Mouse (Mus musculus): Measurements from ENCODE around the gene Mmel1.
A peak's percentile ranks its signal among the peaks of the same experiment; 100 is the strongest.

The Mmel1 gene

DNA sequence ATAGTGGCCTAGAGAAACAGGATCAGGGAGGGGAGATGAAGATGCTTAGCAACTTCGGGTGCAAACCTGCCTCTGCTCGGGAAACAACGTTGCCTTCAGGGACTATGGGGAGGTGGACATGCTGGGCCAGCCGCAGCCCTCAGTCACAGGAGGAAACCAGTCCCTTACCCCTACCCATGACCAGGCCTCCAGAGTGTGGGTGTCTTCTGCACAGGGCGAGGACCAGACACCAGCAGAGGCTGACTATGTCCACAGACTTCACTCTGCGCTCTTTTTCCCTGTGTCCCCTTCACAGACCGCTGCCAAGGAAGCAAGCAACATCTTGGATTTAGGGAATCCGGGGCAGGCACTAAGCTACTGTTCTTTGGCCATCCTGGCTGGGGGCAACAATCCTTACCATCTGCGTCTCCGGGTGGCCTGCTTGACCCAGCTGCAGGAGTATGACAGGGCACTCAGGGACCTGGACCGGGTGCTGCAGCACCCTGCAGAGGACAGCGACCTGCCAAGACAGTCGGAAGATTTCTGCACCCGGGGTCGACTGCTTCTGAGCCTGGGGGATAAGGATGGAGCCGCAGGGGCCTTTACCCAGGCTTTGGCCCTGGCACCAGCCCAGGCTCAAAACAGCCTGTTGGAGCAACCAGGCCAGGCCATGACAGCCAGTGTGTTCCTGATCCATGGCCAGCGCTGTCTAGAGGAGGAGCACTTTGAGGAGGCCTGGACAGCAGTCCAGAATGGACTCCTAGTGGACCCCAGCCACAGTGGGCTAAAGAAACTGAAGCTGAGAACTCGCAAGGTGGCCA lies 4.2 kb upstream of the Mmel1 start:
- no peak for DNase-seq

DNA sequence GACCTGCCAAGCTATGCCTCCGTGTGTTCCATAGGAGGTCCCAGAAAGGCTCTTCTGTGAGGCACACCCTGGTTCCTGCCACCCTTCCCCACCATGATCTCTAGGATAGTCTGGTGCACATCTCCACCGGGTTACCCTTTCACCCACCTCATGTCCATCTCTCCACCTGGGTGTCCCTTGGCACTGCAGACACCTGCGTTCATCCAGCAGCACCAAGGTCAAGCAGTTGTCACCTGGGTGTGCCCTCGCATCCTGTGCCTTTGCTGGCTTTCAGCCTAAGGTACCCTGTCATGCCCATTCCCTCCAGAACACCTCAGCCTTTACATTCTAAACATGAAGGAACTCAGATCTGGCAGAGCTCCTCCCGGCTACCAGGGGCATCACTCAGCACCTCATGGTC lies 3.0 kb upstream of the Mmel1 start:
- DNase-seq = no peak

GRCm38 (mm10) chr4:154867257-154867656 lies 2.1 kb upstream of the Mmel1 start:
- no peak for DNase-seq

- no peak for DNase-seq
These were observed 1.3 kb downstream of the Mmel1 start for GRCm38 (mm10) chr4:154870721-154871120.

GRCm38 (mm10) chr4:154871757-154872251 lies 2.4 kb downstream of the Mmel1 start:
- DNase-seq = no peak

- DNase-seq = no peak
These were observed 3.8 kb downstream of the Mmel1 start for GRCm38 (mm10) chr4:154873186-154873585.

- DNase-seq = peak; percentile 80
These were observed 8.6 kb downstream of the Mmel1 start for GRCm38 (mm10) chr4:154877864-154878548.

- no peak for DNase-seq
These were observed 11.3 kb downstream of the Mmel1 start for GRCm38 (mm10) chr4:154880730-154881129.

DNA sequence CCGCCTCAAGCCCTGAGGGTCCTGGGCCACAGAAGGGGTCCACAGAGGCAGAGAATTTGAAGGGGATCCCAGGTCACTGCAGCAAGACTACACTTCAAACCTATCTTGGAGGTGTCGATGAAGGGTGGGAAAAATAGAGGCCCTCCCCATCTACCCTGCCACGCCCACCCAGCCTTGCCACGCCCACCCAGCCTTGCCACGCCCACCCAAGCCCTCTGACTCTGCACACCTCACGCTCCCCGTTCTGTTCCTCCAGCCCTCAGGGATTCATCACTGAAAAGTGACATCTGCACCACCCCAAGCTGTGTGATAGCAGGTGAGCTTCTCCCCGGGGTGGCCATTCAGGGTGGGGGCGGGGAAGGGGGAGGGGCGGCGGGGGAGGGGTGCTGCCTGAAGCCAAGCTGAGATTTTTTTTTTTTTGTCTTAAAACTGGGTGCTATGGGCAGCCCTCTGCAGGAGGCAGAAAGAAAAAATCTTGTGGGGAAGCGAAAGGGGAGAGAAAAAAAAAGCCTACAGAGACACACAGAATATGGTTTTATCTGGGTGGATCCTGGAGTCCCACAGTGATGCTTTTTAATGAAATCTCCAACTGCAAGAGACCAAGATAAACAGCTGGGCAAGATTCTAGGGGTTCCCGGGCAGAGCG lies 12.8 kb downstream of the Mmel1 start:
- no peak for DNase-seq

GRCm38 (mm10) chr4:154885416-154885815 lies 16.0 kb downstream of the Mmel1 start:
- no peak for DNase-seq

- no peak for DNase-seq
These were observed 17.6 kb downstream of the Mmel1 start for GRCm38 (mm10) chr4:154886876-154887592.

GRCm38 (mm10) chr4:154887593-154888250 lies 18.3 kb downstream of the Mmel1 start:
- DNase-seq = no peak

- DNase-seq = no peak
These were observed 21.5 kb downstream of the Mmel1 start for GRCm38 (mm10) chr4:154890887-154891286.

- no peak for DNase-seq
These were observed 26.2 kb downstream of the Mmel1 start for GRCm38 (mm10) chr4:154895549-154895948.

GRCm38 (mm10) chr4:154897676-154898465 lies 28.5 kb downstream of the Mmel1 start:
- no peak for DNase-seq

DNA sequence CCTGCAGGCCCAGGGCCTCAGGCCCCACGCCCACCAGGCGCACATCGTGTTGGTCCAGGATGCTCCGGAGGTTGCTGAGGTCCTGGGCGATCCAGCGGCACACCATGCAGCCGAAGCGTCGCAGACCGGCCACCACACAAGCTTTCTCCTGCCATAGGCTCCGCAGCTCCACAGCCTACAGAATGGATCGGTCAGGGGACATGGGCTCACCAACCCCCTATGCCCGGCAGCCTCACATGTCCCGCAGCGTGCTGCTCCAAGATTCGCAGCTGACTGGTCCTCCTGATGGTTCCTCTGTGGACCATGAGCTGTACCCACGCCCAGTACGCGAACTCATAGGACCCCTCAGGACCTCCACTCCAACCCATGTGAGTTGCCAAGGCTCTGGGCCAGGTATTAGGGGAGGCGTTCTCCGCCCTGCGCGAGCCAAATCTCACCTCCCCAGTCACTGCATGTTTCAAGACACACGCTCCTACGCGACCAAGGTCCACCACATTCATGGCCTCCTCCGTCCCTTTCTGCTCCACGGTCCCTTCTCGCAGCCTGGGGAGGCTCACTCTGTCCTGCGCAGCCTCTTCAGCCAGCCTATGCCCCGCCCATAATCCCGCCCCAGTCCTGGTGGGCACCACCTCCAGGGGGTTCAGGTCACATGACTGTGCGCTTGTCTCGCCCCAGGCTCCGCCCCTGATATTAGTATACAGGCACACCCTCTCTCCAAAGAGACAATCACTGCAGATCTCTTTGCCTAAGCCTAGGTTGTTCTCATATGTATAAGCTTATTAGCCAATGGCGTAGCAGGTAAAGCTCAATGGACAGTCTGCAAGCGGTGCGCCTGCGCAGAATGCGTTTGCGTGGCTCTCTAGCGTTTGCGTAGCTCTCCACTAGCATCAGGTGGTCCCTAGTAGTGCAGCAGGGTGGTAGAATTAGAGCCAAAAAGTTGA lies 29.4 kb downstream of the Mmel1 start, which contains the start of gene Fam213b:
TSS of gene Fam213b (minus strand) at position 630 of the 941 bp plus-strand sequence.
- DNase-seq = peak; percentile 75

DNA sequence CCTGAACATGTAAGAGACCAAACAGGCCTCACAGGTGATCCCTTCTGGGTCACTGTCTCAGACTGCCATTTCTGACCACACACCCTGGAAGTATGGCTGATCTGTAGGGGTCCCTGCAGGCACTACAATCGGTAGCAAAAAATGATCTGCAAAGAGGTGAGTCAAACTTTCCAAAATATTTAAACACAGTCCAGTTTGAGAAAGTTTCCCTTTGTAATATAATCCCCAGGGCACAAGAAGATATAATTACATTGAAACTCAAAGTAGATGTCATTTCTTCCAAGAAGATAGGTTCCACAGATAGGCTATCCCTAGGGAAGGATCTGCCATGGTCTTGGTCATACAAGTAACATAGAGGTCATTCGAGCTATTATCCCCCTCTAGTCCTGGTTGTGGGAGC lies 33.0 kb downstream of the Mmel1 start:
- DNase-seq = no peak

DNA sequence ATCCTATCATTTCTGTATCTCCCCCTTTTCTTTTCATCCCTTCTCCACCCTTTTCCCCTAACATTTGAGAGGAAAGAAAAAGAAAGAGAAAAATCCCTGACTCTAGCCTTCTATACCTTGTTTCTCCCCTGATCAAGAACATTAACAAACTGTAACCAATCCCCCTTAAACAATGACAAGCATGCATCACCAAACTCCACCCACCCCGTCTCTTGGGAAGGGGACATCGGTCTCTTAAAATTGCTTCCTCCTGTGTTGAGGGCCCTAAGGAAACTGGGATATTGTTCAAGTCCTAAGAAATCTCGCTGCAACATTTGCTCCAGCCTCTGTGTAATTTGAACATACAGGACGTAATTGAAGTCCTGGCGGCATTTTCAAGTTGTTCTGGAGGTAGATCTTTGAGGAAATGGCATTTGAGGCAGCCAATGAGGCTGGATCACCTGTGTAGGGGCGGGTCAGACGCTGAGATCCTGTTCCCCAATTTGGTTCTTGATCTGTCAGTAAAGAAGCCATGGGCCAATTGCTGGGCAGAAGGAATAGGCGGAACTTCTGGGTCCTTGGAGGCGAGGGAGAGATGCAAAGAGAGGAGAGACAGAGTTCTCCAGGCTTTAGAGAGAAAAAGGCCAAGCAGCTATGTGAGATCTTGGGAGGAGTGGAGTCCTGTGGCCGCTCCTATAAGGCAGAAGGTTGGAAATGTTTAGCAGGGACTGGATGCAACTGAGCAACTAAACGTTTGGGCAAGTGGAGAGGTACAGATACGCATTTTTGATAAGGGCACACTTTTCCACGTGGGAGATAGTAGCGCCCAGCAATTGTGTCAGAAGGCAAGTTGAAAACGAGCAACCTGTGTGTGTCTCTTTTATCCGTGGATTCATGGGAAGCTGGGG lies 35.0 kb downstream of the Mmel1 start:
- peak; percentile 83 for DNase-seq

- peak; percentile 58 for DNase-seq
These were observed 38.4 kb downstream of the Mmel1 start for GRCm38 (mm10) chr4:154907833-154908232.

Data from right cerebral cortex, postnatal 25 days (tissue).